In genomic region chr2:8729306-8729705, GRCm38 (mm10) we compare ENCODE assay signal across 17 mouse cellular contexts.
A peak's percentile ranks its signal among the peaks of the same experiment; 100 is the strongest.
DNase-seq lines count a peak whose midpoint lies in the region; ATAC-seq and TF ChIP-seq lines count a peak whose summit lies in the region.
"Had no signal": no experiment of that assay in that cellular context is flagged by ENCODE, and none has a peak within 500 bp of the region (broad histone marks: within the 10 kb centered on the region; RNA-seq: fewer than 3 reads in every experiment).

No protein-coding gene starts in this region.

- DNase-seq in kidney, adult 8-10 months: peak; percentile 2 to 12
- DNase-seq in adrenal gland, adult 2 months: peak; percentile 35
- peak; percentile 30 for DNase-seq in lung, embryonic 14.5 days
- peak; percentile 56 to 87 for DNase-seq in urinary bladder, adult 18-20 months (ENCODE audit: low spot score in 2 of 2)
- DNase-seq in T-cell, adult 2 months (ENCODE audit: low spot score): no peak
- DNase-seq in left cerebral cortex, adult 8-10 months (ENCODE audit: low spot score in 2 of 2): no peak
- no peak for DNase-seq in yolk sac, embryonic 10.5 days (ENCODE audit: low spot score)
- DNase-seq: B cell, adult 2 months; cerebellum, adult 18-20 months; gastrocnemius, postnatal 14 days; layer of hippocampus, adult 9-11 months; thymus, postnatal 25 days had no signal

- H3K9me3 ChIP-seq in kidney, embryonic 15.5 days (replicated peaks): no peaks in the 10 kb centered on the region
- no peaks in the 10 kb centered on the region for H3K9me3 ChIP-seq in lung, embryonic 14.5 days (ENCODE audit: low read depth, low read length)
- H3K9me3 ChIP-seq: forebrain, embryonic 13.5 days; heart, embryonic 12.5 days; liver, embryonic 15.5 days; midbrain, embryonic 12.5 days had no signal

- 68% methylated on average over 8 of the region's 8 CpGs for WGBS in kidney, embryonic 15.5 days
- WGBS in lung, embryonic 14.5 days: 41% methylated on average over 8 of the region's 8 CpGs

- H3K4me3 ChIP-seq in kidney, embryonic 15.5 days (replicated peaks): no peak overlapping the region
- no peak overlapping the region for H3K4me3 ChIP-seq in lung, embryonic 14.5 days (ENCODE audit: low read depth, low read length)
- H3K4me3 ChIP-seq: forebrain, embryonic 13.5 days; heart, embryonic 12.5 days; liver, embryonic 15.5 days; midbrain, embryonic 12.5 days had no signal

- no peak for ATAC-seq in kidney, embryonic 15.5 days (replicated peaks; ENCODE audit: low FRiP score)
- ATAC-seq in lung, embryonic 14.5 days (ENCODE audit: insufficient read depth): peak; percentile 58; the same call in 1 of the 2 replicates
- ATAC-seq: forebrain, embryonic 13.5 days had no signal

- H3K4me1 ChIP-seq in kidney, embryonic 15.5 days: no peaks in the 10 kb centered on the region
- H3K4me1 ChIP-seq in lung, embryonic 14.5 days (ENCODE audit: insufficient read depth): no peaks in the 10 kb centered on the region
- H3K4me1 ChIP-seq: forebrain, embryonic 13.5 days; heart, embryonic 12.5 days; liver, embryonic 15.5 days; midbrain, embryonic 12.5 days had no signal

- no peak overlapping the region for H3K27ac ChIP-seq in kidney, embryonic 15.5 days
- no peak overlapping the region for H3K27ac ChIP-seq in lung, embryonic 14.5 days (ENCODE audit: low read depth)
- H3K27ac ChIP-seq: forebrain, embryonic 13.5 days; liver, embryonic 15.5 days; midbrain, embryonic 12.5 days had no signal

- no peaks in the 10 kb centered on the region for H3K36me3 ChIP-seq in kidney, embryonic 15.5 days
- no peaks in the 10 kb centered on the region for H3K36me3 ChIP-seq in lung, embryonic 14.5 days (ENCODE audit: insufficient read depth)
- H3K36me3 ChIP-seq: heart, embryonic 12.5 days; liver, embryonic 15.5 days; midbrain, embryonic 12.5 days had no signal

- no peaks in the 10 kb centered on the region for H3K27me3 ChIP-seq in kidney, embryonic 15.5 days
- no peaks in the 10 kb centered on the region for H3K27me3 ChIP-seq in lung, embryonic 14.5 days (ENCODE audit: insufficient read depth, low read length)
- H3K27me3 ChIP-seq: forebrain, embryonic 13.5 days; heart, embryonic 12.5 days; liver, embryonic 15.5 days; midbrain, embryonic 12.5 days had no signal

- TF ChIP-seq CTCF in lung, embryonic 14.5 days (IDR thresholded peaks at IDR 0.05; ENCODE audit: low read depth): no peak

- H3K9ac ChIP-seq in kidney, embryonic 15.5 days: no peak overlapping the region
- H3K9ac ChIP-seq in lung, embryonic 14.5 days: no peak overlapping the region
- H3K9ac ChIP-seq: forebrain, embryonic 13.5 days; heart, embryonic 12.5 days; liver, embryonic 15.5 days; midbrain, embryonic 12.5 days had no signal

- no peak overlapping the region for H3K4me2 ChIP-seq in kidney, embryonic 15.5 days
- H3K4me2 ChIP-seq in lung, embryonic 14.5 days: no peak overlapping the region; the same call in 1 of the 2 replicates
- H3K4me2 ChIP-seq: forebrain, embryonic 13.5 days; heart, embryonic 12.5 days; liver, embryonic 15.5 days; midbrain, embryonic 12.5 days had no signal

Comparison
In these comparisons a context has a peak if more than half of its experiments do, and no peak if none do; other contexts are left out.
1. DNase-seq: peak in kidney, adult 8-10 months (2 of 2), adrenal gland, adult 2 months (single experiment), lung, embryonic 14.5 days (single experiment) and urinary bladder, adult 18-20 months (2 of 2); none in T-cell, adult 2 months (single experiment), left cerebral cortex, adult 8-10 months (0 of 2) and yolk sac, embryonic 10.5 days (single experiment).